Mouse (Mus musculus) megakaryocyte, embryonic 14.5 days (primary cell): ENCODE measurements at regions not wholly inside any gene's neighbourhood (a gene's known extent, or its start where the extent isn't known, plus 50 kb on each side); places are given as distances from the start of the nearest gene placed in this dataset.

ENCODE experiments used
- FLI1 ChIP-seq: IDR thresholded peaks from 2 replicates; pipeline ENCODE4 v1.6.1; 2012; ENCODE audit warnings: low read length, inconsistent platforms, mixed read lengths
- GATA1 ChIP-seq: IDR thresholded peaks from 3 replicates; pipeline ENCODE4 v1.6.1; 2012; ENCODE audit warnings: mixed read lengths, low read length, inconsistent platforms, borderline replicate concordance

- TF ChIP-seq GATA1 (no peak), FLI1 (no peak)
Measured at GRCm38 (mm10) chr4:70664181-70664580, 129.4 kb upstream of the Megf9 start.
